Mouse (Mus musculus) urinary bladder, postnatal 4 days (tissue): ENCODE measurements around the gene Plpp1.

Experiments used
- DNase-seq, 2 experiments: peaks; one replicate each; pipeline ENCODE4 v3.0.0; 2021 to 2022; ENCODE audit warnings: low spot score in 2 of 2

Plpp1 gene

GRCm38 (mm10) chr13:112815996-112816395 lies 15.4 kb downstream of the Plpp1 start:
- DNase-seq: no peak

DNA sequence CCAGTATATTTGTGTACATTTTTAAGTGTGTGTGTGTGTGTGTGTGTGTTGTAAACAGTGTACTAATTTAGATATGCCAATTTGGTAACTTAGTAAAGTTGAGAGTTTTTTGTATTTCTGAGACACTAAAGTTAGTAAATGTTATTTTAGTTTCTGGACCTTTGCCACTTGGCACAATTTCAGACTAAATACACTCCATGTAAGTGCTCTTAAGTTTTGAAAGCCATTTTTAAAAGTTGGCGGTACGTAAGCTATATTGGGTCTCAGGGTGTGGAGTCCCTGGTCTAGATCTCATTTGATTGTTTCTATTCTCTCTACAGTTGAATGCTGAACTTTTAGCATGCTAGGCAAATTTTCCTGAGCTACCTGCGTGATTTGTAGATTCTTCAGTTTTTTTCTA lies 17.5 kb downstream of the Plpp1 start:
- no peak for DNase-seq

GRCm38 (mm10) chr13:112822413-112822812 lies 21.8 kb downstream of the Plpp1 start:
- no peak for DNase-seq

DNA sequence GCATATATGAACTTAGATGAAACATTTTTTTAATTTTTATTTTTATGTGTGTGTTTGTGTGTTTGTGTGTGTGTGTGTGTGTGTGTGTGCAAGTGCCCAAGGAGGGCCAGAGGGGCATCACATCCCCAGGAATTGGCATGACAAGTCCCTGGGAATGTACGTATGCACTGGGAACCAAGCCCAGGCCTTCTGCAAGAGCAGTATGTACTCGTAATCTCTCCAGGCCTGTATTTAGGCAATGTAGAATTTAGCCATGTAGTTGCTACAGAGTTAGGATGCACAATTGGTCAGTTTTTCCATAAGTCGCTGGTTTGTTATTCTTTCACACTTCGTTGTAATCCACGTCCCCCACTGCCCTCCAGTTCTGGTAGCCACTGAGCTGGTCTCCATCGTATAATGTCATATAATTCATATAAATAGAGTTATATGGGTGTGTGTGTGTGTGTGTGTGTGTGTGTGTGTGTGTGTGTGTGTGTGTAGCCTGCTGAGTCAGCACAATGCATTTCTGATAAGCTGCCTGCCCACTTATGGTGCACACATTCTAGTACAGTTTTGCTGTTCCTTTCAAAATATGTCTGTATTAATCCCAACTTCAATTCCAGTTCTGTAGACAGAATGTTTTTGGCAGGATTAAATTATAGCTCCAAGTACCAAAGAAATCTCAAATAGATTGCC lies 22.8 kb downstream of the Plpp1 start:
- DNase-seq: no peak

DNA sequence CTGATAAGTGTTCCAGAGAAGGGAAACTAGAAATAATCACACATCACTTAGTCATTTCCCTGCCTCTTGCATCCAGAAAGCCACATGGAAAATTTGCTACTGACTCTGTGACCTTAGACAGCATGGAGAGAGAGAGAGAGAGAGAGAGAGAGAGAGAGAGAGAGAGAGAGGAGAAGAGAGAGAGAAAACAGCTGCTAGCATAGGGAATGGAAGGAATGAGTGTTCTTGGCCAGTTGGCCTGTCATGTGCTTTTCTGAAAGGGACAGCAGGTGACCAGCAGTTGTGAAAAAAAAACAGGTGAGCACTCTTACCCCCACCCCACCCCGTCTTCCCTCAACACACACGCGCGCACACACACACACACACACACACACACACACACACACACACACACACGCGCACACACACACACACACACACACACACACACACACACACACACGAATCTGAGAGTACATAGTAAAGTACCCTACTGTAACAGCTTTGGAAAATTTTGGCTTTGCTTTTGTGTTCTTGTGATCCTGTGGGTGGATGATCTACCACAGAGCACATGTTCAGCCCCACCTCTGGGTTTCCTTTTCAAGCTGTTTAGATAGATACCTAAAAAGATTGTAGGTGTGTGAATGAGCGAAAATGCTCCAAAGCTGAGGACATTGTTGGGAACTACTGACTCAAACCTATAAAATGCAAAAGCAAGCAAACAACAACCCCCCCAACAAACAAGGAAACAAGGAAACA lies 23.5 kb downstream of the Plpp1 start:
- DNase-seq: no peak

GRCm38 (mm10) chr13:112825479-112825878 lies 24.9 kb downstream of the Plpp1 start:
- no peak for DNase-seq

DNA sequence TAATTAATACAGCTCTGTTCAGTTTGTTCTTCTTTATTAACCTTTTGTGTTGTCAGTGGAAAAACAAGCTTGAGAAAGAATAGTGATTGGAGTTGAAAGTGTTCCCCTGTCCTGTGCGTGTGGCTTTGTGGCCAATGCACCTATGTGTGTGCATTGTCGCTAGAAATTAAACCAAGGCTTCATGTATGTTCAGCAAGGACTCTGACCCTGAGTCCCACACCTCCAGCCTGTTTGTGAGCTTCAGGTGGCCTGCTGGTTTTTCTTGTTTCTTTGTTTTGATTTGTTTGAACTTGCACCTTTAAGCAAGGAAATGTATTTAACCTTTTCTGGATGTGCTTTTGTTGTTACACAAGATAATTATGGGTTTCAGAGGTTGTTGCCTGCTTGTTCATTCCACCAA lies 29.0 kb downstream of the Plpp1 start:
- DNase-seq: no peak

- no peak for DNase-seq
These were observed 32.0 kb downstream of the Plpp1 start for GRCm38 (mm10) chr13:112832589-112832988.

DNA sequence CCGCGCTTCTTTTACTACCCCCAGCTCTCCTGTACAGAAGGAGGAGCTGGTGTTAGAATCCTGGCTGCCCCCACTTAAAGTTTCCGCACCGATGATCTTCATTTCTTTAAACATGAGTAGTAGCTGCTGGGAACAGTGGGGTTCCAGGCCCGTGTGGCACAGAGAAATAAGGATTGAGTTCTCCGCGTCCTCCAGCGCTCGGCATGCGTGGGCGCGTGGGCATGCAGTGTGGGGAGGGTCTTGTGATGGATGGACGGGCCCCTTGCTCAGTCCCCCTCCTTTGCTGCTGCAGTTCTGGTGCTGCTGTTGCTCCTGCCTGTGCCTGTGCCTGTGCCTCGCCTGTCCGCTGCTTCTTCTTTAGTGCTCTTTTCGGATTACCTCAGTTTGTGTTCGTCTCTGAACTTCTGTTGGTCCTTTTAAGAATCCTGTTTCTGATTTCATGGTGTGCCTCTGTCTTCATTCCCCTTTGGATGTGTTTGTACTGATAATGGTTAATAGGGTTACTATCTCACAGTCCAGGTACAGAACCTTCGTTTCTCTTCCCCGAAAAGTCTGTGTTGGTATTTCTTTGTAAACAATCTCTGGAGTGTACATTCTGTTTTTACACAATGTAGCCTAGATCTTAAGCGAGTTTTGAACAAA lies 32.8 kb downstream of the Plpp1 start:
- DNase-seq: no peak

- DNase-seq: no peak
These were observed 33.3 kb downstream of the Plpp1 start for GRCm38 (mm10) chr13:112833895-112834263.

DNA sequence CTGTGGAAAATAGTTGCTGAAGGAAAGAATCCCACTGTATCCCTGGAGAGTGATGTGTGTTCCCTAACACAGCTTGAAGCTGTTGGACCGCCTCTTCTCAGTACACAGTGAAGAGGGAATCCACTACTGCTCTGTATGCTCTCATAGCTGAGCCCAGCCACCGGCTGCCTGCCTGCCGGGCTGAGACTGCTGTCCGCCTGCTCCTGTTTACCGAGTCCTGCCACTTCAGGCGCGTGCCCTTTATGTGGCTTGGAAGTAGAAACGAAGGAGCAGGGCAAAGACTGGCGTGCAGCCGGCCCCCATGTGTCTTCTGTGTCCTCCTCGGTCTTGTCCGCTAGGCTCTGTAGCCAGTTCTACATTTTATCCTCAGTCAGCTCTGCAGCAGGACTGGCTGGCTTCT lies 34.5 kb downstream of the Plpp1 start:
- no peak for DNase-seq

DNA sequence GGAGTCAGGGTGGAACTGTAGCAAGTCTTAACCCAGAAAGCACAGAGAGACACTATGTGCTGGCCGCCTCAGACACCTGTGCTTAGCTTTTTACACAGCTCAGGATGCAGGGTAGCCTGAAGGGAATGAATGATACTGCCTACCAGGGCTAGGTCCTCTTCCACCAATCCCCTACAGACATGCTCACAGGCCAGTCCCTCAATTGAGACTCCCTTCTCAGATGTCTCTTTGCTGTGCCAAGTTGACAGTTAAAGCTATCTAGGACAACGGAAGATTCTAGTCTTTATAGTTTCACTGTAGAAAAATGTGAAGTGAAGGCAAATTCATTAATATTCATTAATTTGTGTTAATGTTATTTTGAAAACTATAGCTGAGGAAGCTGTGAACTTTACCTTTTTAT lies 36.4 kb downstream of the Plpp1 start:
- DNase-seq: no peak

DNA sequence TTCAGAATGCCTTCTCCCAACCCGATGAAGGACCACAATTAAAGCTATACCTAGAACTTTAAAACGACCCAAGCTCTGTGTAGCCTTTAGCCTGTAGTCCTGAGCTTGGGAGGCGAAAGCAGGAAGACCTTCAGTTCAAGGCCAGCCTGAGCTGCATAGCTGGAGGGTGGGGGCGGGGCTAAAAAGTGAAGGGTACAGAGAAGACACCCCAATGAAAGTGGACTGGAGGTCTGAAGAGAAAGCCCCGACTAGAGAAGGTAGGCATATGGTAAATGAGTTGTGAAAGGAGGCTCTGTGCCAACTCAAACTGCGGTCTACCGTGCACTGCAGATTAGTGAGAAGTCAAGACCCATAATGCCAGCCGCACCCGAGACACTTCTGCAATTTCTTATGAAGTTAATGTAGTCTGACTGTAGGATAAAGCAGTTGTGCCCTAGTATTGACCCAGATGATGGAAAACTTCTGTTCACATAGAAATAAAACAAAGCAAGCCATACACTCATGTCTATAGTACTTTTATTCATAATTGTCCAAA lies 37.1 kb downstream of the Plpp1 start:
- DNase-seq: no peak

DNA sequence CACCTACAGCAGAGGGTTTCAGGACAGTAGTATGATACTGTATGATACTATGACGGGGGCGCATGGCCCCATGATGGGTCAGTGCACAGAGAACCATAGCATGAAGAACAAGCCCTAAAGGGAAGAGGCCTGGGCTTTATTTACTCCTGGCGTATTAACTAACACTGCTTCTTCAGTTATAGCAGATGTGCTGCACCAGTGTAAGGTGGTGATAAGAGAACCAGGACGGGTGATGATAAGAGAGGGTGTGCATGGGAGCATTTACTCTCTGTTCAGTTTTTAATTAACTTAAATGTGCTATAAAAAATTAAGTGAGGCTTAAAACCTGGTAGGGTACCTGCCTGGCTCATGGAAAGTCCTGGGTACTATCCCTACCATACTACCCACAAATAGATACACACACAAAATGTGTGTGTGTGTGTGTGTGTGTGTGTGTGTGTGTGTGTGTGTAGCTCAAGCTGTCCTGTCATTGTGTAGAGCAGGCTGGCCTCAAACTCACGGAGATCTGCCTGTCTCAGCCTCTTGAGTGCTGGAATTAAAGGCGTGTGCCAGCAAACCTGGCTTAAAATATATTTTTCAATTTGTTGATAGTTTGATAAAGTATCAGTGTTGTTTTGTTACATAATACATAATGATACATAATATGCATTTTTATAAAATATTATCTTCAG lies 38.1 kb downstream of the Plpp1 start:
- no peak for DNase-seq

DNA sequence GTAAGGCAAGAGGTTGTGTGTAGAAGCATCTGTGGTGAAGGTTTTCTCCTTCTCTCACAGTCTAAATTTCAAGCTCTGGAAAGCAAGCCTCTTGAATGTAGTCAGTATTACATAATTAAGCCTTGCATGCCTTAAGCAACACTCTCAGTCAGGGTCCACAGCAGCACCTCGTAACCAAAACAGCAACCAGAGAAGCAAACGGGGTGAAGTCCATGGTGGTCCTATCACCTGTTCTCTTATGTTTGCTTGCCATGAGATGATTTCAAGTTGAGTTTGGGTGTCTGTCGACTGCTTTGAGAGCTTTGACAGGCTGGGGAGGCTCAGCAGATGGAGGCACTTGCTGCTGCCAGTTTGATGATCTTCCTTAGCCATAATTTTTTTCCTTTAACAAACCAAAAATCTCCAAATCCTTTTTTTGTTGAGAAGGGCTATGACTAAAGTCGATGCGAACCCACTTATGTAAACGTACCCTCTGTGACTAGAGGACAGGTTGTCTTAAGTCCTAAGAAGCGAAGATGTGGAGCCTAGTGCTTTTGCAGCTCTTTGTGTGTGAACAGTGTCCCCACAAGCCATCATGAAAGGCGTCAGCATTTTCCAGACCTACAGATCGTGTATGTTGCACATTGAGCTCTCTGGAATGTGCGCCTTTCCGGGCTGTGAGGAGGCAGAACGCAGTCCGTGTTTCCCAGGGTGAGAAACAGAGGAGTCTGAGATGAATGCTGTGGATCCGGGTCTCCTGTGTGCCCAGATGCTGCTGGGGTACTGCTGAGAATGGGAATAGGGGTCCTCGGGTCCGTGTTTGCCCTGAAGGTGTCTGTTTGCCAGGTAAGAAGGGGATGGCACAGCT lies 39.9 kb downstream of the Plpp1 start:
- no peak for DNase-seq

DNA sequence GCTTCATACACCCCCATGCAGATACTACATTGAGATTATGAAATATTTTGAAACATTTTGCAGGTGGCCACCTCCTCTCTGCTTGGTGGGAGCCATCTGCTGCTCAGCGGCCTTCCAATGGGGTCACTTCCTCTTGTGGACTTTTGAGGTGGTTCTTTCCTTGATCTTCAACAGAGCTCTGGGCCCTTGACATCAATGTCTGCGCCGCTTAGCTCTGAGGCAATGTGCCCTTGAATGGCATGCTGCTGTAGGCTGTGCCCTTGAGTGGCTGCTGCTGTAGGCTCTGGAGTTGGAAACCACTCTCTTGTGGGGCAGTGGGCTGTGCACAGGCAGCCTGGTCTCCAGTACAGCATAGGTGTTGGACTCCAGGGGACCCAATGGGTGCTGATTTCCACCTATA lies 45.3 kb downstream of the Plpp1 start:
- DNase-seq: no peak

DNA sequence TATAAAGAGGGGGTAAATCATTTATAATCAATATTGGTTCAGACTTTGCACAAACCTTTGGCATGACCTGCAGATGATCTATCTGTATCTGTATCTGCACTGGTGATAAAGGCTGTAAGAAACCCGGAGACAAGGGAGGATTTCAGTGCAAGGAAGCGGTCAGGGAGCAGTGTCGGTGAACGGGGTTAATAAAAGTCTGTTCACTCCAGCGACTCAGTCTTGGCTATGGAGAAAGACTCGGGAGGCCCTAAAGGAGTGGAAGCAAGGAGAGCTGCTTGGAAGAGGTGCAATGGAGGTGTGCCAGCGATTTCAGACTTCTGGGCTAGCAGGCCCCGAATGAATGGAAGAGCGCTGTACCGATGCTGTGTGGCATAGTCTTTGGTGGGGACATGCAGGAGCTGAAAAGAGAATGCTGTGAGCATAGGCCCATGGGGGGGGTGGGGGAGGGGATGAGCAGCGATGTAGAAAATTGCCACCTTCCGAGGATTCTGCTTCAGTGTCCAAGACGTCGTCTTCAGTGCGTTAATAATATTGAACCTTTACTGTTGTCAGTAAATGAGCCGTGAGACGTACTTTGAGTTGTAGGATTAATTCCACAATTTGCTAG lies 53.2 kb downstream of the Plpp1 start:
- DNase-seq: no peak

- DNase-seq: no peak
These were observed 53.8 kb downstream of the Plpp1 start for GRCm38 (mm10) chr13:112854402-112854801.

DNA sequence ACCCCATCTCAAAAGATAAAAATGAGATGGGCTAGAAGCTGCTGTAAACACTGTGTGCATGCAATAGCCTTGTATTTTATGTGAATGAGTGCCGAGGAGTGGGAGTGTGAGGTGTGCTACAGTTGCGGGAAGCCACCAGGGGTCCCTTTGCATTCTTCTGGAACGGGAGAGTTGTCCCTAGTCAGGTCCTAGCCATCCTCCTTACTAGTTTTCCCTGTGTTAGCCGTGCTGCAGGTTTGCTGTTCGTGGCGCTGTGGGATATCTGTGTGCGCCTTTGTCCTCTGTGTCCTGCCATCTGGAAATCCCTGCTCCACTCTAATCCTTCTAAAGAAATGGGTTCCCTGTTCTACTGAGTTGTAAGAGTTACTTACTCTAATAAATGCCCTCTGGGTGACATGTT lies 57.3 kb downstream of the Plpp1 start:
- no peak for DNase-seq

DNA sequence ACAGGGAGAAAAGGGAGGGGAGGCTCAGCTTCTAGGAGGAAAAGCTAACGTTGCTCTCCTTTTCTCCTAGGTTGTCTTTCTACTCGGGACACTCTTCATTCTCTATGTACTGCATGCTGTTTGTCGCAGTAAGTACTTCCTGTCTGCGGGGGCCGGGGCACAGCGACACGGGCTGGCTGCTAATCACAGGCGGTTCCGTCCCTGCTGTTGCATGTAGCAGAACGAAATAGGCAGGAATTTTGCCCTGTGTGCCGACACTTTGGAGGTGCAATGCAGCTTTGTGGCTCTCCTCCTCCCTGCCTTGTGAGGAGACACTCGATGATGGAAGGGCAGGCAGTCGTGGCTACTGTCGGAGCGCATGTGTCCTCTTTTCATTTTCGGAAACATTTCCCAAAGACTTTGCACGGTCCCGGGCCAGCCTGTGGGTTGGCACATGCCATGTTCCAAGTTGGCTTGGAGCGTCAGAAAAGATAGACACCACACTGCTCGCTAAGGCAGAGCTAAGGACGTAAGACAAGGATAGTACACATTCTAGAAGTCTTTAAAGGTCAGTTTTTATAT lies 59.1 kb downstream of the Plpp1 start:
- DNase-seq: no peak

GRCm38 (mm10) chr13:112860370-112860769 lies 59.8 kb downstream of the Plpp1 start:
- DNase-seq: no peak
